Mouse (Mus musculus): Measurements from ENCODE around the gene Cd200r1. TPM values are rescaled to one million over a fixed set of nuclear protein-coding genes. Genes with fewer than 3 reads are reported as not detected.
A peak's percentile ranks its signal among the peaks of the same experiment; 100 is the strongest.

The Cd200r1 gene
- polyA plus RNA-seq, 2 experiments = 1.1 to 2.7 TPM

DNA sequence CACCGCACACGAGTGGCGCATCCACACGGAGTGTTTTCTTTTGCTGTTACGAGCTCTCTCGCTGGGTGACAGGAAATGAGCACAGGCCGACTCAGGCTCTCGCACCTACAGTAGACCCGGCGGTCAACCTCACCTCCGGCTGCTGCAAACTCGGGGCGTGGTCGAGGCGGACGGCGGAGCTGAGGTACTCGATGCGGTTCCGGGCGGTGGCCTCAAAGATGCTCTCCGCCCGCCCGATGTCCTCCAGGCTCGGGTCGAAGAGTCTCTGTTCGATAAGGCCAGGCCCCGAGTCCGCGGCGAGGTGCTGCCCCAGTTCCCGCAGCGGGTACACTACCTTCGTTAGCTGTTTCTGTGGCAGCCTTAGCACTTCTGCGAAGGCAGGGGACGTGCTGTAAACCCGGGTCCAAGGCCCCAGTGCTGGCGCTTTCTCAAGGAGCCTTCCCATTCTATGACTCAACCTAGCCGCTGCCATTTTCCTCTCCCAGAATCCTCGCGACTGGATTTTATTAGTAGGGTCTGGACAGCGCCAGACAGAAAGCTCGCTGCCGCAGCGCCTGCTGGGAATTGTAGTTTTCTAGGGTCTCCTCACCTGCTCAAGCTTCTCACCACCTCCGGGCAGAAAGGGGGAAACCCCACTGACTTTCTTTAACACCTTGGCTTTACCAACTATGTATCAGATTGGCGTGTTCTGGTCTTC is 19.5 kb upstream of the Cd200r1 start, which contains the start of gene Gtpbp8:
Gene Gtpbp8, minus strand, starts transcription at position 498 of the 697 bp plus-strand sequence.
- under 1% methylated on average over 40 of the region's 47 CpGs for WGBS
- Histone ChIP-seq H3K36me3 (ENCODE audit: control insufficient read depth, insufficient read depth, low read length) (peaks cover 13% of the 10 kb centered on the region), H3K9me3 (ENCODE audit: control insufficient read depth, low read length) (no peaks in the 10 kb centered on the region), H3K4me1 (ENCODE audit: control insufficient read depth, insufficient read depth, low read length) (peaks cover 8% of the 10 kb centered on the region; the same call in 1 of the 2 replicates), H3K4me3 (replicated peaks; ENCODE audit: low read length) (peak within 1 kb of the TSS; percentile 59), H3K9ac (ENCODE audit: low read depth, low read length, severe bottlenecking) (peak within 1 kb of the TSS; percentile 73), H3K27ac (replicated peaks; ENCODE audit: low read depth, low read length) (peak within 1 kb of the TSS; percentile 91), H3K4me2 (replicated peaks; ENCODE audit: low read depth, low read length, severe bottlenecking) (peak within 1 kb of the TSS; percentile 70), H3K27me3 (ENCODE audit: control insufficient read depth, insufficient read depth, low read length) (no peaks in the 10 kb centered on the region)
- peak; percentile 62; the same call in 1 of the 2 replicates for TF ChIP-seq POLR2A (IDR thresholded peaks at IDR 0.05; ENCODE audit: borderline replicate concordance, extremely low read depth, insufficient read depth, insufficient read length)
- ATAC-seq (ENCODE audit: low FRiP score, low read depth) = peak; percentile 94
- peak; percentile 96 for DNase-seq (ENCODE audit: low spot score)

DNA sequence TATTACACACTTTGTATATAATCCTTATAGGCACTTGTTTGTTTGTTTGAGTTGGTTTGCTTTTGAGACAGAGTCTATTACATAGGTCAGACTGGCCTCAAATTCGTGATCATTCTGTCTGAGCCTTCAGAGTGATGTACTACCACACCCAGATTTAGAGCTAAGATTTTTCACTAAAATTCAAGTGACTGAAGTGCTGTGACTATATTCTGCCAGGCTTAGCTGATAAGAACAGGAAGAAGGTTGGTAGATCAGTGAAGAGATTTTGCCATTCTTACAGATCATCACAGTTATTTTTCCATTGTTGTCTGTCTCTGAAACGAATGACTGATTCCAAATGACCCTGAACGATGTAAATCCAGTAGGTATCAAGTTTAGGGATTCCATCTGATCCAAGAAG is 17.5 kb upstream of the Cd200r1 start:
- TF ChIP-seq POLR2A (IDR thresholded peaks at IDR 0.05; ENCODE audit: borderline replicate concordance, extremely low read depth, insufficient read depth, insufficient read length) = no peak
- WGBS = 53% methylated on average over 3 of the region's 3 CpGs
- Histone ChIP-seq H3K9me3 (ENCODE audit: control insufficient read depth, low read length) (no peaks in the 10 kb centered on the region), H3K4me2 (replicated peaks; ENCODE audit: low read depth, low read length, severe bottlenecking) (no peak overlapping the region), H3K36me3 (ENCODE audit: control insufficient read depth, insufficient read depth, low read length) (no peaks in the 10 kb centered on the region), H3K4me3 (replicated peaks; ENCODE audit: low read length) (no peak overlapping the region), H3K4me1 (ENCODE audit: control insufficient read depth, insufficient read depth, low read length) (peaks cover 8% of the 10 kb centered on the region; the same call in 1 of the 2 replicates), H3K9ac (ENCODE audit: low read depth, low read length, severe bottlenecking) (no peak overlapping the region), H3K27ac (replicated peaks; ENCODE audit: low read depth, low read length) (no peak overlapping the region), H3K27me3 (ENCODE audit: control insufficient read depth, insufficient read depth, low read length) (no peaks in the 10 kb centered on the region)
- DNase-seq (ENCODE audit: low spot score) = no peak
- no peak for ATAC-seq (ENCODE audit: low FRiP score, low read depth)

DNA sequence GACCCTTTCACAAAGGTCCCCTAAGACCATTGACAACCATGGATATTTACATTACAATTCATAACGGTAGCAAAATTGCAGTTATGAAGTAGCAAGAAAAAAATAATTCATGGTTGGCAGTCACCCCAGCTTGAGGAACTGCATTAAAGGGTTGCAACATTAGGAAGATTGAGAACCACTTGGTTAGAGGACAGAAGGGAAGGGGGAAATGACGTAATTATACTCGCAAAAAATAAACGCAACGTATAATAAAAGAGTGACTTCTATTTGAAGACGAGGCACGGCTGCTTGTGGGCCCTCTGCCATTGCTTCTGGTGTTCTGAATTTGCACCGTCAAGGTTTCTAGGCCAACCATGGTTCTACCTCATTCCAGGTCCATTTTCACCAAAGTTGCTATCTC is 7.8 kb upstream of the Cd200r1 start:
- Histone ChIP-seq H3K27ac (replicated peaks; ENCODE audit: low read depth, low read length) (no peak overlapping the region), H3K27me3 (ENCODE audit: control insufficient read depth, insufficient read depth, low read length) (no peaks in the 10 kb centered on the region), H3K9me3 (ENCODE audit: control insufficient read depth, low read length) (no peaks in the 10 kb centered on the region), H3K4me1 (ENCODE audit: control insufficient read depth, insufficient read depth, low read length) (no peaks in the 10 kb centered on the region), H3K4me2 (replicated peaks; ENCODE audit: low read depth, low read length, severe bottlenecking) (no peak overlapping the region), H3K36me3 (ENCODE audit: control insufficient read depth, insufficient read depth, low read length) (no peaks in the 10 kb centered on the region), H3K4me3 (replicated peaks; ENCODE audit: low read length) (no peak overlapping the region), H3K9ac (ENCODE audit: low read depth, low read length, severe bottlenecking) (no peak overlapping the region)
- DNase-seq (ENCODE audit: low spot score) (no peak), ATAC-seq (ENCODE audit: low FRiP score, low read depth) (no peak)
- WGBS = 77% methylated on average over 8 of the region's 8 CpGs
- TF ChIP-seq POLR2A (IDR thresholded peaks at IDR 0.05; ENCODE audit: borderline replicate concordance, extremely low read depth, insufficient read depth, insufficient read length) = no peak

DNA sequence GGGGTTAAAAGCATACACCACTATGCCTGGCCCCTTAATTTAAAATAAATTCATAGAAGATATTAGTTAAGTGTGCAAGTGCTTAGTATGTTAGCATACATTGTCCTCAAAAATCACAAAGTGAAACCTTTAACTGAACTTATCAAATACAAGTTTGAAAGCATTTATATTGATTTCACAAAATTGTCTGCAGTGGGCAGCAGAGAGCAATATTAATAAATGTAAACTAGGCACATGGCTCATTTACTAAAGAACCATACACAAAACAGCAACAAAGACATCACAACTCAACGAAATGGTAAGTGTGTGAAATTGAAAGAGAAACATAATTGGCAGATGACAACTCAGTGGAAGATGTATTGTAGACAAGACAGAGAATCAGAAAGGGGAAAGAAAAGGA is 3.7 kb upstream of the Cd200r1 start:
- Histone ChIP-seq H3K4me2 (replicated peaks; ENCODE audit: low read depth, low read length, severe bottlenecking) (no peak overlapping the region), H3K4me3 (replicated peaks; ENCODE audit: low read length) (no peak overlapping the region), H3K9me3 (ENCODE audit: control insufficient read depth, low read length) (no peaks in the 10 kb centered on the region), H3K9ac (ENCODE audit: low read depth, low read length, severe bottlenecking) (no peak overlapping the region), H3K4me1 (ENCODE audit: control insufficient read depth, insufficient read depth, low read length) (no peaks in the 10 kb centered on the region), H3K27me3 (ENCODE audit: control insufficient read depth, insufficient read depth, low read length) (no peaks in the 10 kb centered on the region), H3K27ac (replicated peaks; ENCODE audit: low read depth, low read length) (no peak overlapping the region), H3K36me3 (ENCODE audit: control insufficient read depth, insufficient read depth, low read length) (no peaks in the 10 kb centered on the region)
- WGBS = 78% methylated on average over 1 of the region's 1 CpGs
- ATAC-seq (ENCODE audit: low FRiP score, low read depth) (no peak), DNase-seq (ENCODE audit: low spot score) (no peak)
- TF ChIP-seq POLR2A (IDR thresholded peaks at IDR 0.05; ENCODE audit: borderline replicate concordance, extremely low read depth, insufficient read depth, insufficient read length) = no peak

DNA sequence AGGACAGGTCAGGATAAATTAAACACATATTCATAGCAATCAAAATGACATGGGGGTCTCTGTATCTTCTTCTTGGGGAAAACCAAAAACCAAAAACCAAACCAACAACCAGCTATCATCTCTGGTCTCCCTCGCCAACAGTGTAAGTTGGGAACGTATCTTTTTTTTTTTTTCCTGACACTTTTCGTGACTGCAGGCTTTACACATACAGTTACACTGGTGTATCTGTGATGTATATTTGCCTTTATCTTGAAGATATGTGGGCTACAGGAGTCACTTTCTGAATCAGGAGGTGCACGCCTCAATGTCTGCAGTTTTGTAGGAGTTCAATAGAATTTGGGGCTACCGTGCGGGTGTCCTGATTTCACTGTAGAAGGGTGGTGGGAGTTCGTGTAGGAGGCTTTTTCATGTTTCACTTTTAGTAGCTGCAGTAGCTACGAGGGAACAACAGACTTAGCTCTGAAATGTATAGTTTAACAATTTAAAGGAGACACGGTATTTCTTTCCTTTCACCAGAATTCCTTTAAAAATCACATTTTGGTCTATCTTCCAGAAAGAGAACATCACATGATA is 870 bp downstream of the Cd200r1 start:
- Histone ChIP-seq H3K36me3 (ENCODE audit: control insufficient read depth, insufficient read depth, low read length) (no peaks in the 10 kb centered on the region), H3K9me3 (ENCODE audit: control insufficient read depth, low read length) (no peaks in the 10 kb centered on the region), H3K4me2 (replicated peaks; ENCODE audit: low read depth, low read length, severe bottlenecking) (no peak overlapping the region), H3K27me3 (ENCODE audit: control insufficient read depth, insufficient read depth, low read length) (no peaks in the 10 kb centered on the region), H3K4me1 (ENCODE audit: control insufficient read depth, insufficient read depth, low read length) (no peaks in the 10 kb centered on the region), H3K4me3 (replicated peaks; ENCODE audit: low read length) (no peak overlapping the region), H3K9ac (ENCODE audit: low read depth, low read length, severe bottlenecking) (no peak overlapping the region), H3K27ac (replicated peaks; ENCODE audit: low read depth, low read length) (no peak overlapping the region)
- no peak for ATAC-seq (ENCODE audit: low FRiP score, low read depth)
- WGBS = 86% methylated on average over 9 of the region's 9 CpGs
- TF ChIP-seq POLR2A (IDR thresholded peaks at IDR 0.05; ENCODE audit: borderline replicate concordance, extremely low read depth, insufficient read depth, insufficient read length) = no peak
- DNase-seq (ENCODE audit: low spot score) = no peak
